Mouse (Mus musculus) lung, embryonic 15.5 days (tissue): Measurements from ENCODE around the gene Nelfa. TPM values are rescaled to one million over a fixed set of nuclear protein-coding genes. Genes with fewer than 3 reads are reported as not detected.

Experiments used
- ATAC-seq: fragments of 200-750 bp; cut with Nextera tagmentation; 2 replicates; pipeline ENCODE4 v1.8.0; 2017; ENCODE audit warnings: moderate number of reproducible peaks, borderline replicate concordance; ENCODE audit not compliant: low FRiP score, low TSS enrichment; ENCODE audit errors: extremely low read depth
- H3K27ac ChIP-seq: fragments of 300-500 bp; sonication (generic); 2 replicates; pipeline ENCODE4 v1.5.1; 2015; ENCODE audit warnings: moderate library complexity, mild to moderate bottlenecking, inconsistent platforms
- H3K27me3 ChIP-seq: fragments of 300-500 bp; sonication (generic); 2 replicates; pipeline ENCODE4 v1.6.1; 2015; ENCODE audit warnings: inconsistent platforms
- H3K36me3 ChIP-seq: fragments of 300-500 bp; sonication (generic); 2 replicates; pipeline ENCODE4 v1.6.1; 2015; ENCODE audit warnings: inconsistent platforms
- H3K4me1 ChIP-seq: fragments of 300-500 bp; sonication (generic); 2 replicates; pipeline ENCODE4 v1.6.1; 2015; ENCODE audit warnings: inconsistent platforms
- H3K4me2 ChIP-seq: fragments of 300-500 bp; sonication (generic); 2 replicates; pipeline ENCODE4 v1.6.1; 2015; ENCODE audit warnings: inconsistent platforms, mild to moderate bottlenecking, moderate library complexity
- H3K4me3 ChIP-seq: fragments of 300-500 bp; sonication (generic); 2 replicates; pipeline ENCODE4 v1.5.1; 2015; ENCODE audit warnings: mild to moderate bottlenecking, inconsistent platforms
- H3K9ac ChIP-seq: fragments of 300-500 bp; sonication (generic); 2 replicates; pipeline ENCODE4 v1.6.1; 2015; ENCODE audit warnings: inconsistent platforms
- H3K9me3 ChIP-seq: fragments of 300-500 bp; sonication (generic); 2 replicates; pipeline ENCODE4 v1.6.1; 2016; ENCODE audit warnings: inconsistent platforms
- WGBS: fragments of 180-500 bp; shearing (Covaris S2); methylation state at CpG from one replicate; pipeline ENCODE4 v1.1.7; 2015; 5-methylcytosine and 5-hydroxymethylcytosine counted together
- polyA plus RNA-seq: library from polyadenylated mRNA; unstranded; fragments of >200 nt; fragmentation: Nextera tagmentation; extraction: Ambion mirVana; gene quantifications from 2 replicates; pipeline ENCODE4 v1.2.1, GENCODE M21; 2015

Gene Nelfa
- polyA plus RNA-seq, 1 experiment from 2014 or later, result 52.7 TPM

GRCm38 (mm10) chr5:33938448-33938847 is 2.2 kb upstream of the Nelfa start:
- no peak for ATAC-seq

GRCm38 (mm10) chr5:33937230-33937629 is 1.0 kb upstream of the Nelfa start:
- Histone ChIP-seq H3K27ac (no peak overlapping the region), H3K4me3 (peak overlapping the region; percentile 97), H3K9ac (peak overlapping the region; percentile 60; the same call in 1 of the 2 replicates), H3K4me1 (peaks cover 28% of the 10 kb centered on the region), H3K27me3 (no peaks in the 10 kb centered on the region), H3K9me3 (no peaks in the 10 kb centered on the region), H3K4me2 (peak overlapping the region; percentile 65), H3K36me3 (peaks cover 3% of the 10 kb centered on the region; the same call in 1 of the 2 replicates)
- WGBS, result 96% methylated on average over 2 of the region's 2 CpGs
- no peak for ATAC-seq

More at GRCm38 (mm10) chr5:33938448-33938847, 2.2 kb upstream of the Nelfa start:
- Histone ChIP-seq H3K36me3 (peaks cover 3% of the 10 kb centered on the region; the same call in 1 of the 2 replicates), H3K27me3 (no peaks in the 10 kb centered on the region), H3K4me3 (no peak overlapping the region), H3K9me3 (0 out of 2 replicates have a peak, but pooled peaks cover 3% of the 10 kb centered on the region), H3K9ac (no peak overlapping the region), H3K4me1 (peaks cover 25% of the 10 kb centered on the region), H3K27ac (no peak overlapping the region), H3K4me2 (no peak overlapping the region)
- WGBS, result 84% methylated on average over 3 of the region's 3 CpGs

- peak; percentile 70 for ATAC-seq
- peaks cover 3% of the 10 kb centered on the region; the same call in 1 of the 2 replicates for H3K36me3 ChIP-seq
- H3K9ac ChIP-seq, result peak overlapping the region; percentile 87
- under 1% methylated on average over 39 of the region's 39 CpGs for WGBS
- H3K4me1 ChIP-seq, result peaks cover 29% of the 10 kb centered on the region
- H3K4me2 ChIP-seq, result peak overlapping the region; percentile 53
- no peaks in the 10 kb centered on the region for H3K9me3 ChIP-seq
- no peaks in the 10 kb centered on the region for H3K27me3 ChIP-seq
- H3K27ac ChIP-seq, result peak overlapping the region; percentile 89
- H3K4me3 ChIP-seq, result peak overlapping the region; percentile 97
These were observed 507 bp downstream of the Nelfa start for GRCm38 (mm10) chr5:33935700-33936111.

- ATAC-seq, result no peak
- WGBS, result 68% methylated on average over 7 of the region's 7 CpGs
These were observed 1.3 kb downstream of the Nelfa start for GRCm38 (mm10) chr5:33934877-33935276.

GRCm38 (mm10) chr5:33934081-33934480 is 2.1 kb downstream of the Nelfa start:
- Histone ChIP-seq H3K9ac (no peak overlapping the region), H3K4me2 (peak overlapping the region; percentile 53; the same call in 1 of the 2 replicates), H3K27me3 (no peaks in the 10 kb centered on the region), H3K36me3 (peaks cover 14% of the 10 kb centered on the region), H3K4me1 (peaks cover 29% of the 10 kb centered on the region), H3K4me3 (no peak overlapping the region; the same call in 1 of the 2 replicates), H3K9me3 (no peaks in the 10 kb centered on the region), H3K27ac (no peak overlapping the region)
- WGBS, result 74% methylated on average over 2 of the region's 2 CpGs
- no peak for ATAC-seq

More at GRCm38 (mm10) chr5:33934877-33935276, 1.3 kb downstream of the Nelfa start:
- 0 out of 2 replicates have a peak overlapping the region, but pooled peaks have one; percentile 8 for H3K9ac ChIP-seq
- no peak overlapping the region for H3K27ac ChIP-seq
- peaks cover 29% of the 10 kb centered on the region for H3K4me1 ChIP-seq
- no peaks in the 10 kb centered on the region for H3K9me3 ChIP-seq
- no peaks in the 10 kb centered on the region for H3K27me3 ChIP-seq
- peaks cover 7% of the 10 kb centered on the region for H3K36me3 ChIP-seq
- H3K4me2 ChIP-seq, result peak overlapping the region; percentile 53
- peak overlapping the region; percentile 97 for H3K4me3 ChIP-seq

- peaks cover 25% of the 10 kb centered on the region for H3K36me3 ChIP-seq
- no peaks in the 10 kb centered on the region for H3K9me3 ChIP-seq
- H3K27me3 ChIP-seq, result no peaks in the 10 kb centered on the region
- no peak overlapping the region for H3K9ac ChIP-seq
- H3K4me2 ChIP-seq, result no peak overlapping the region
- H3K4me1 ChIP-seq, result peaks cover 26% of the 10 kb centered on the region
- 83% methylated on average over 2 of the region's 2 CpGs for WGBS
- H3K4me3 ChIP-seq, result no peak overlapping the region
- H3K27ac ChIP-seq, result no peak overlapping the region
- no peak for ATAC-seq
These were observed 3.8 kb downstream of the Nelfa start for GRCm38 (mm10) chr5:33932413-33932812.

GRCm38 (mm10) chr5:33926170-33926569 is 10.0 kb downstream of the Nelfa start:
- no peaks in the 10 kb centered on the region for H3K4me1 ChIP-seq
- H3K36me3 ChIP-seq, result peaks cover 39% of the 10 kb centered on the region
- no peak for ATAC-seq

GRCm38 (mm10) chr5:33922566-33922965 is 13.6 kb downstream of the Nelfa start:
- Histone ChIP-seq H3K9me3 (no peaks in the 10 kb centered on the region), H3K36me3 (peaks cover 42% of the 10 kb centered on the region)
- no peak for ATAC-seq

More at GRCm38 (mm10) chr5:33926170-33926569, 10.0 kb downstream of the Nelfa start:
- Histone ChIP-seq H3K4me3 (no peak overlapping the region), H3K27me3 (no peaks in the 10 kb centered on the region), H3K4me2 (no peak overlapping the region), H3K27ac (no peak overlapping the region), H3K9ac (no peak overlapping the region), H3K9me3 (no peaks in the 10 kb centered on the region)

GRCm38 (mm10) chr5:33921486-33922235 is 14.6 kb downstream of the Nelfa start:
- Histone ChIP-seq H3K9ac (no peak overlapping the region), H3K9me3 (no peaks in the 10 kb centered on the region), H3K36me3 (peaks cover 41% of the 10 kb centered on the region), H3K27me3 (no peaks in the 10 kb centered on the region), H3K4me1 (no peaks in the 10 kb centered on the region), H3K27ac (no peak overlapping the region), H3K4me3 (no peak overlapping the region), H3K4me2 (no peak overlapping the region)
- ATAC-seq, result no peak
- 71% methylated on average over 7 of the region's 7 CpGs for WGBS

More at GRCm38 (mm10) chr5:33922566-33922965, 13.6 kb downstream of the Nelfa start:
- Histone ChIP-seq H3K27ac (no peak overlapping the region), H3K4me3 (no peak overlapping the region), H3K4me1 (no peaks in the 10 kb centered on the region), H3K4me2 (no peak overlapping the region), H3K27me3 (no peaks in the 10 kb centered on the region), H3K9ac (no peak overlapping the region)
- WGBS, result 46% methylated on average over 2 of the region's 2 CpGs

- H3K27ac ChIP-seq, result no peak overlapping the region
- 69% methylated on average over 4 of the region's 4 CpGs for WGBS
- H3K9me3 ChIP-seq, result no peaks in the 10 kb centered on the region
- H3K27me3 ChIP-seq, result no peaks in the 10 kb centered on the region
- peaks cover 42% of the 10 kb centered on the region for H3K36me3 ChIP-seq
- H3K4me3 ChIP-seq, result no peak overlapping the region
- H3K9ac ChIP-seq, result no peak overlapping the region
- no peaks in the 10 kb centered on the region for H3K4me1 ChIP-seq
- H3K4me2 ChIP-seq, result no peak overlapping the region
- no peak for ATAC-seq
These were observed 15.3 kb downstream of the Nelfa start for GRCm38 (mm10) chr5:33920924-33921323.

- peaks cover 50% of the 10 kb centered on the region for H3K36me3 ChIP-seq
- 94% methylated on average over 2 of the region's 2 CpGs for WGBS
These were observed 16.2 kb downstream of the Nelfa start for GRCm38 (mm10) chr5:33920037-33920436.

GRCm38 (mm10) chr5:33919466-33919865 is 16.7 kb downstream of the Nelfa start:
- Histone ChIP-seq H3K9me3 (no peaks in the 10 kb centered on the region), H3K27ac (no peak overlapping the region), H3K4me1 (no peaks in the 10 kb centered on the region), H3K36me3 (peaks cover 50% of the 10 kb centered on the region), H3K4me3 (no peak overlapping the region), H3K27me3 (no peaks in the 10 kb centered on the region), H3K4me2 (no peak overlapping the region), H3K9ac (no peak overlapping the region)
- no peak for ATAC-seq
- 87% methylated on average over 1 of the region's 1 CpGs for WGBS

More at GRCm38 (mm10) chr5:33920037-33920436, 16.2 kb downstream of the Nelfa start:
- H3K4me2 ChIP-seq, result no peak overlapping the region
- no peak overlapping the region for H3K9ac ChIP-seq
- ATAC-seq, result no peak
- no peaks in the 10 kb centered on the region for H3K4me1 ChIP-seq
- no peak overlapping the region for H3K4me3 ChIP-seq
- no peaks in the 10 kb centered on the region for H3K9me3 ChIP-seq
- no peak overlapping the region for H3K27ac ChIP-seq
- H3K27me3 ChIP-seq, result no peaks in the 10 kb centered on the region
